Mouse (Mus musculus) thymus, adult 2 months (tissue): ENCODE data around the gene Camk2b.
"Not testable (repeated sequence)": the region's sequence is repeated elsewhere in the genome, so short reads cannot be mapped to it uniquely, and the experiment has no call there.

Source experiments
- CTCF ChIP-seq: fragments of 200-500 bp; IDR thresholded peaks from 2 replicates; pipeline ENCODE4 v1.5.1; 2012; ENCODE audit warnings: mild to moderate bottlenecking, control low read depth, low read length, moderate library complexity, borderline replicate concordance; ENCODE audit not compliant: control insufficient read depth, poor library complexity, insufficient read depth; ENCODE audit errors: extremely low read depth
- POLR2A ChIP-seq: fragments of 200-500 bp; IDR thresholded peaks from 2 replicates; pipeline ENCODE4 v1.6.1; 2012; ENCODE audit warnings: mild to moderate bottlenecking, low read length, control low read depth, moderate library complexity; ENCODE audit not compliant: control insufficient read depth, poor library complexity, insufficient read depth; ENCODE audit errors: extremely low read depth

GRCm38 (mm10) chr11:5931947-5932346 lies 134.2 kb downstream of the Camk2b start:
- not testable (repeated sequence) for TF ChIP-seq POLR2A, CTCF
